Mouse (Mus musculus) liver, embryonic 11.5 days (tissue): ENCODE data around the gene Ndufb3. TPM values are rescaled to one million over a fixed set of nuclear protein-coding genes. Genes with fewer than 3 reads are reported as not detected.
"Not testable (repeated sequence)": the region's sequence is repeated elsewhere in the genome, so short reads cannot be mapped to it uniquely, and the experiment has no call there.

Source experiments
- ATAC-seq: fragments of 200-750 bp; cut with Nextera tagmentation; replicated peaks from 2 replicates; pipeline ENCODE4 v1.8.0; 2017; ENCODE audit warnings: moderate number of reproducible peaks, mild to moderate bottlenecking, moderate TSS enrichment, moderate library complexity; ENCODE audit not compliant: low FRiP score
- DNase-seq: peaks from one replicate; pipeline ENCODE4 v3.0.0-alpha.2; 2017; ENCODE audit warnings: low spot score
- H3K27ac ChIP-seq: fragments of 300-500 bp; sonication (generic); 2 replicates; pipeline ENCODE4 v1.5.1; 2014; ENCODE audit warnings: mild to moderate bottlenecking, low read depth, low read length, control low read depth
- H3K27me3 ChIP-seq: fragments of 300-500 bp; sonication (generic); replicated peaks from 2 replicates; pipeline ENCODE4 v1.6.1; 2014; ENCODE audit warnings: low read length, mixed read lengths; ENCODE audit not compliant: control insufficient read depth, insufficient read depth
- H3K36me3 ChIP-seq: fragments of 300-500 bp; sonication (generic); 2 replicates; pipeline ENCODE4 v1.6.1; 2014; ENCODE audit warnings: mild to moderate bottlenecking, low read length, moderate library complexity, mixed read lengths; ENCODE audit not compliant: control insufficient read depth, insufficient read depth
- H3K4me1 ChIP-seq: fragments of 300-500 bp; sonication (generic); replicated peaks from 2 replicates; pipeline ENCODE4 v1.6.1; 2014; ENCODE audit warnings: low read length, mixed read lengths; ENCODE audit not compliant: control insufficient read depth, insufficient read depth
- H3K4me2 ChIP-seq: fragments of 300-500 bp; sonication (generic); 2 replicates; pipeline ENCODE4 v1.6.1; 2014; ENCODE audit warnings: mild to moderate bottlenecking, control low read depth, moderate library complexity
- H3K4me3 ChIP-seq: fragments of 300-500 bp; sonication (generic); 2 replicates; pipeline ENCODE4 v1.5.1; 2014; ENCODE audit warnings: low read depth, low read length, control low read depth
- H3K9ac ChIP-seq: fragments of 300-500 bp; sonication (generic); 2 replicates; pipeline ENCODE4 v1.6.1; 2014; ENCODE audit warnings: low read depth, low read length, control low read depth
- H3K9me3 ChIP-seq: fragments of 300-500 bp; sonication (generic); 2 replicates; pipeline ENCODE4 v1.6.1; 2016; ENCODE audit warnings: low read length, inconsistent platforms, mixed read lengths; ENCODE audit not compliant: control insufficient read depth
- WGBS: fragments of 180-500 bp; shearing (Covaris S2); extraction: QIAGEN DNeasy Blood & Tissue Kit; methylation state at CpG from one replicate; pipeline ENCODE4 v1.1.7; 2014; 5-methylcytosine and 5-hydroxymethylcytosine counted together
- polyA plus RNA-seq: library from polyadenylated mRNA; unstranded; fragments of >200 nt; fragmentation: Nextera tagmentation; extraction: Ambion mirVana; gene quantifications from 2 replicates; pipeline ENCODE4 v1.2.1, GENCODE M21; 2014

The Ndufb3 gene
- polyA plus RNA-seq, 1 experiment from 2014 or later: 182 TPM

DNA sequence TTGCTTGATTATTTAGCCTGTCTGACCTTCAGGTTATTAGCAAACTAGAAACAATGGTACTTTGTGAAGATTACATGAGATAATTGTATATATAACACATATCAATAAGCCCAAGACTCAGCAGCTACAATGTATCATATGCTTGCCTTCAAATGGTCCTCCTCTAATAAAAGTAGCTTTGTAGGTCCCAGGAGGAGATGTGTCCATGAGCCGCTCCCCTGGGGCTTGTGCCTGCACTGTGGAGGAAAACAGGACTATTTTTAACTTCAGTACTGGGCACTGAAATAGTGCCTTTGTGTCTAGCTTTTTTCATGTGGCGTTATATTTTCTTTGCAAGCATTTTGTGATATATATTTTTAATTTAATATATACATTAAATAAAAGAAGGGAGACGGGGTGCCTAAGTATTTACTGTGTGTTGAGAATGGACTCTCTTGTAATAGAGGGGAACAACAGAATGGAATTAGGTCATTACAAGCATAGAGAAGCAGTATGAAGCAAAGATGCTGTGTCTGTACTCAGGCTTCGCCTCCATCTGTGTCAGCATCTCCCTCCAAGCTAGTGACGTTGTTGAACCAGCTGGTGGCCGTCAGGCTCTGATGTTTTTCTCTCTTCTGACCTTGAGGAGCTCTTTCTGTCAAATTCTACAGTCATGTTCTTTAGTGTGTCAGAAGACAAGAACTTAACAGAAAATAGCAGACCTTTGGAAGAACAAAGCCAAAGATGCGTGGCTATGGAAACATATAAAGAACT is 36.0 kb downstream of the Ndufb3 start:
- no peaks in the 10 kb centered on the region for H3K27me3 ChIP-seq
- ATAC-seq: no peak
- H3K36me3 ChIP-seq: no peaks in the 10 kb centered on the region
- H3K27ac ChIP-seq: no peak overlapping the region
- H3K9me3 ChIP-seq: peaks cover 3% of the 10 kb centered on the region; the same call in 1 of the 2 replicates
- DNase-seq: no peak
- no peaks in the 10 kb centered on the region for H3K4me1 ChIP-seq
- no peak overlapping the region for H3K9ac ChIP-seq
- 73% methylated on average over 7 of the region's 7 CpGs for WGBS
- no peak overlapping the region for H3K4me2 ChIP-seq
- no peak overlapping the region for H3K4me3 ChIP-seq

GRCm38 (mm10) chr1:58628847-58629246 is 42.7 kb downstream of the Ndufb3 start:
- not testable (repeated sequence) for H3K27me3 ChIP-seq, ATAC-seq, H3K36me3 ChIP-seq, H3K9me3 ChIP-seq, DNase-seq, H3K9ac ChIP-seq, H3K27ac ChIP-seq, H3K4me2 ChIP-seq, H3K4me1 ChIP-seq, H3K4me3 ChIP-seq
- WGBS: 43% methylated on average over 1 of the region's 2 CpGs

Other genes with a start within 250 kb of the Ndufb3 start
- 344 and 399 TPM in 2 replicates for gene Bzw1, start 193.5 kb upstream of the Ndufb3 start, polyA plus RNA-seq
- 124 and 129 TPM in 2 replicates for gene Clk1, start 162.3 kb upstream of the Ndufb3 start, polyA plus RNA-seq
- gene Nif3l1, start 141.2 kb upstream of the Ndufb3 start, polyA plus RNA-seq: 44.0 and 45.0 TPM in 2 replicates
- gene Ppil3, start 140.9 kb upstream of the Ndufb3 start, polyA plus RNA-seq: 58.6 and 62.8 TPM in 2 replicates
- gene Orc2, start 81.3 kb upstream of the Ndufb3 start, polyA plus RNA-seq: 73.4 and 88.3 TPM in 2 replicates
- gene Fam126b, start 61 bp upstream of the Ndufb3 start, polyA plus RNA-seq: 6.5 and 7.3 TPM in 2 replicates
- not detected in 2 replicates for gene Als2cr12, start 109.6 kb downstream of the Ndufb3 start, polyA plus RNA-seq
- 18.6 and 20.4 TPM in 2 replicates for gene Cflar, start 125.1 kb downstream of the Ndufb3 start, polyA plus RNA-seq
- gene Casp8, start 209.0 kb downstream of the Ndufb3 start, polyA plus RNA-seq: 28.8 and 30.3 TPM in 2 replicates